Mouse (Mus musculus) neural tube, embryonic 13.5 days (tissue): Measurements from ENCODE around the gene Nufip2. TPM values are rescaled to one million over a fixed set of nuclear protein-coding genes. Genes with fewer than 3 reads are reported as not detected.

ENCODE experiments used
- ATAC-seq: fragments of 200-750 bp; cut with Nextera tagmentation; 2 replicates; pipeline ENCODE4 v1.8.0; 2017; ENCODE audit warnings: low read depth, mild to moderate bottlenecking, moderate TSS enrichment, moderate library complexity
- H3K27ac ChIP-seq: fragments of 300-500 bp; sonication (generic); replicated peaks from 2 replicates; pipeline ENCODE4 v1.5.1; 2015; ENCODE audit warnings: moderate library complexity, mild to moderate bottlenecking, inconsistent platforms
- H3K27me3 ChIP-seq: fragments of 300-500 bp; sonication (generic); 2 replicates; pipeline ENCODE4 v1.6.1; 2015; ENCODE audit warnings: mild to moderate bottlenecking, inconsistent platforms
- H3K36me3 ChIP-seq: fragments of 300-500 bp; sonication (generic); 2 replicates; pipeline ENCODE4 v1.6.1; 2015; ENCODE audit warnings: mild to moderate bottlenecking, inconsistent platforms
- H3K4me1 ChIP-seq: fragments of 300-500 bp; sonication (generic); replicated peaks from 2 replicates; pipeline ENCODE4 v1.6.1; 2015; ENCODE audit warnings: inconsistent platforms
- H3K4me2 ChIP-seq: fragments of 300-500 bp; sonication (generic); 2 replicates; pipeline ENCODE4 v1.6.1; 2015; ENCODE audit warnings: inconsistent platforms, mild to moderate bottlenecking, moderate library complexity
- H3K4me3 ChIP-seq: fragments of 300-500 bp; sonication (generic); 2 replicates; pipeline ENCODE4 v1.5.1; 2015; ENCODE audit warnings: mild to moderate bottlenecking, inconsistent platforms
- H3K9ac ChIP-seq: fragments of 300-500 bp; sonication (generic); 2 replicates; pipeline ENCODE4 v1.6.1; 2015; ENCODE audit warnings: moderate library complexity, mild to moderate bottlenecking, inconsistent platforms
- H3K9me3 ChIP-seq: fragments of 300-500 bp; sonication (generic); 2 replicates; pipeline ENCODE4 v1.6.1; 2016; ENCODE audit warnings: inconsistent platforms
- WGBS: fragments of 180-500 bp; shearing (Covaris S2); methylation state at CpG from one replicate; pipeline ENCODE4 v1.1.7; 2015; 5-methylcytosine and 5-hydroxymethylcytosine counted together
- polyA plus RNA-seq: library from polyadenylated mRNA; unstranded; fragments of >200 nt; fragmentation: Nextera tagmentation; extraction: Ambion mirVana; gene quantifications from 2 replicates; pipeline ENCODE4 v1.2.1, GENCODE M21; 2015

Nufip2 gene
- polyA plus RNA-seq, 1 experiment from 2014 or later = 4.0 TPM

GRCm38 (mm10) chr11:77762783-77763672 is 77.1 kb downstream of the Nufip2 start, which contains the start of gene Myo18a:
TSS of gene Myo18a (plus strand) at chr11:77763246.
- peak within 1 kb of the TSS; percentile 81 for H3K4me2 ChIP-seq
- peaks cover 46% of the 10 kb centered on the region for H3K4me1 ChIP-seq
- H3K9me3 ChIP-seq = no peaks in the 10 kb centered on the region
- 2% methylated on average over 79 of the region's 79 CpGs for WGBS
- H3K27me3 ChIP-seq = no peaks in the 10 kb centered on the region
- peak within 1 kb of the TSS; percentile 97 for H3K27ac ChIP-seq
- H3K4me3 ChIP-seq = peak within 1 kb of the TSS; percentile 94
- no peaks in the 10 kb centered on the region for H3K36me3 ChIP-seq
- H3K9ac ChIP-seq = peak within 1 kb of the TSS; percentile 99
- peak; percentile 83 for ATAC-seq

GRCm38 (mm10) chr11:77763673-77764340 is 77.9 kb downstream of the Nufip2 start:
- H3K4me3 ChIP-seq = peak overlapping the region; percentile 94
- H3K4me1 ChIP-seq = peaks cover 40% of the 10 kb centered on the region
- H3K4me2 ChIP-seq = peak overlapping the region; percentile 81
- WGBS = 4% methylated on average over 25 of the region's 26 CpGs
- peak overlapping the region; percentile 97 for H3K27ac ChIP-seq
- peak; percentile 76 for ATAC-seq
- H3K9ac ChIP-seq = peak overlapping the region; percentile 99
- H3K27me3 ChIP-seq = no peaks in the 10 kb centered on the region
- H3K36me3 ChIP-seq = no peaks in the 10 kb centered on the region
- H3K9me3 ChIP-seq = no peaks in the 10 kb centered on the region

GRCm38 (mm10) chr11:77764694-77765458 is 78.9 kb downstream of the Nufip2 start:
- H3K4me1 ChIP-seq = peaks cover 40% of the 10 kb centered on the region

GRCm38 (mm10) chr11:77765459-77765777 is 79.5 kb downstream of the Nufip2 start:
- ATAC-seq = no peak
- no peak overlapping the region; the same call in 1 of the 2 replicates for H3K27ac ChIP-seq
- 53% methylated on average over 4 of the region's 4 CpGs for whole genome bisulfite sequencing
- no peaks in the 10 kb centered on the region for H3K9me3 ChIP-seq
- no peaks in the 10 kb centered on the region for H3K27me3 ChIP-seq
- H3K4me1 ChIP-seq = peaks cover 40% of the 10 kb centered on the region
- no peaks in the 10 kb centered on the region for H3K36me3 ChIP-seq
- peak overlapping the region; percentile 81 for H3K4me2 ChIP-seq
- H3K9ac ChIP-seq = peak overlapping the region; percentile 99; the same call in 1 of the 2 replicates
- peak overlapping the region; percentile 94; the same call in 1 of the 2 replicates for H3K4me3 ChIP-seq

More at GRCm38 (mm10) chr11:77764694-77765458, 78.9 kb downstream of the Nufip2 start:
- H3K9me3 ChIP-seq = no peaks in the 10 kb centered on the region
- 54% methylated on average over 9 of the region's 9 CpGs for WGBS
- H3K4me3 ChIP-seq = peak overlapping the region; percentile 94
- peak overlapping the region; percentile 99 for H3K9ac ChIP-seq
- H3K4me2 ChIP-seq = peak overlapping the region; percentile 81
- H3K36me3 ChIP-seq = no peaks in the 10 kb centered on the region
- no peak for ATAC-seq
- no peaks in the 10 kb centered on the region for H3K27me3 ChIP-seq
- H3K27ac ChIP-seq = peak overlapping the region; percentile 97; the same call in 1 of the 2 replicates

GRCm38 (mm10) chr11:77766351-77767001 is 80.5 kb downstream of the Nufip2 start:
- H3K27me3 ChIP-seq = no peaks in the 10 kb centered on the region
- H3K9me3 ChIP-seq = no peaks in the 10 kb centered on the region
- ATAC-seq = peak; percentile 25; the same call in 1 of the 2 replicates
- H3K4me2 ChIP-seq = peak overlapping the region; percentile 81
- peak overlapping the region; percentile 56 for H3K27ac ChIP-seq
- whole genome bisulfite sequencing = 1% methylated on average over 34 of the region's 35 CpGs
- H3K9ac ChIP-seq = peak overlapping the region; percentile 73
- no peaks in the 10 kb centered on the region for H3K36me3 ChIP-seq
- H3K4me1 ChIP-seq = peaks cover 40% of the 10 kb centered on the region
- H3K4me3 ChIP-seq = peak overlapping the region; percentile 36

- H3K4me3 ChIP-seq = no peak overlapping the region
- H3K27me3 ChIP-seq = no peaks in the 10 kb centered on the region
- no peaks in the 10 kb centered on the region for H3K9me3 ChIP-seq
- no peak overlapping the region for H3K9ac ChIP-seq
- H3K27ac ChIP-seq = no peak overlapping the region
- WGBS = 80% methylated on average over 4 of the region's 4 CpGs
- H3K4me1 ChIP-seq = peaks cover 33% of the 10 kb centered on the region
- H3K36me3 ChIP-seq = no peaks in the 10 kb centered on the region
- ATAC-seq = no peak
- no peak overlapping the region for H3K4me2 ChIP-seq
These were observed 83.5 kb downstream of the Nufip2 start for GRCm38 (mm10) chr11:77769496-77769895.

- no peak overlapping the region for H3K4me2 ChIP-seq
- 81% methylated on average over 8 of the region's 8 CpGs for WGBS
- H3K9me3 ChIP-seq = no peaks in the 10 kb centered on the region
- H3K9ac ChIP-seq = no peak overlapping the region
- H3K27me3 ChIP-seq = no peaks in the 10 kb centered on the region
- no peak for ATAC-seq
- H3K36me3 ChIP-seq = no peaks in the 10 kb centered on the region
- peaks cover 24% of the 10 kb centered on the region for H3K4me1 ChIP-seq
- H3K4me3 ChIP-seq = no peak overlapping the region
- H3K27ac ChIP-seq = no peak overlapping the region
These were observed 84.4 kb downstream of the Nufip2 start for GRCm38 (mm10) chr11:77770346-77770745.

GRCm38 (mm10) chr11:77771879-77772713 is 86.1 kb downstream of the Nufip2 start:
- Histone ChIP-seq H3K4me1 (peaks cover 24% of the 10 kb centered on the region), H3K36me3 (peaks cover 2% of the 10 kb centered on the region; the same call in 1 of the 2 replicates), H3K4me3 (no peak overlapping the region), H3K4me2 (no peak overlapping the region), H3K9me3 (no peaks in the 10 kb centered on the region), H3K27me3 (no peaks in the 10 kb centered on the region), H3K27ac (no peak overlapping the region), H3K9ac (0 out of 2 replicates have a peak overlapping the region, but pooled peaks have one; percentile 4)
- WGBS = 59% methylated on average over 8 of the region's 8 CpGs
- ATAC-seq = no peak

- ATAC-seq = no peak
- H3K4me2 ChIP-seq = no peak overlapping the region
- peaks cover 32% of the 10 kb centered on the region for H3K36me3 ChIP-seq
- H3K27ac ChIP-seq = peak overlapping the region; percentile 57
- 38% methylated on average over 9 of the region's 9 CpGs for WGBS
- no peaks in the 10 kb centered on the region for H3K27me3 ChIP-seq
- H3K4me3 ChIP-seq = no peak overlapping the region
- peaks cover 34% of the 10 kb centered on the region for H3K4me1 ChIP-seq
- H3K9ac ChIP-seq = no peak overlapping the region
- H3K9me3 ChIP-seq = no peaks in the 10 kb centered on the region
These were observed 89.9 kb downstream of the Nufip2 start for GRCm38 (mm10) chr11:77775701-77776400.

- H3K27me3 ChIP-seq = no peaks in the 10 kb centered on the region
These were observed 91.5 kb downstream of the Nufip2 start for GRCm38 (mm10) chr11:77777436-77777835.

More at GRCm38 (mm10) chr11:77777436-77777835, 91.5 kb downstream of the Nufip2 start:
- Histone ChIP-seq H3K36me3 (peaks cover 35% of the 10 kb centered on the region), H3K4me1 (peaks cover 43% of the 10 kb centered on the region), H3K27ac (no peak overlapping the region), H3K4me3 (no peak overlapping the region), H3K4me2 (no peak overlapping the region), H3K9me3 (no peaks in the 10 kb centered on the region), H3K9ac (no peak overlapping the region)
- no peak for ATAC-seq
- WGBS = 94% methylated on average over 17 of the region's 17 CpGs
